Mouse (Mus musculus): Measurements from ENCODE around the gene Cadm1. TPM values are rescaled to one million over a fixed set of nuclear protein-coding genes. Genes with fewer than 3 reads are reported as not detected.

The Cadm1 gene
- polyA plus RNA-seq, 1 experiment from 2014 or later = 192 TPM

- no peaks in the 10 kb centered on the region for H3K36me3 ChIP-seq (ENCODE audit: control insufficient read depth, insufficient read depth, low read length)
- 74% methylated on average over 3 of the region's 3 CpGs for WGBS
- H3K27me3 ChIP-seq (ENCODE audit: control insufficient read depth, insufficient read depth, low read length) = no peaks in the 10 kb centered on the region
- no peak overlapping the region for H3K4me2 ChIP-seq (ENCODE audit: low read depth, low read length)
- no peaks in the 10 kb centered on the region for H3K9me3 ChIP-seq (ENCODE audit: control insufficient read depth, low read length)
- H3K4me1 ChIP-seq (ENCODE audit: control insufficient read depth, insufficient read depth, low read length) = peaks cover 24% of the 10 kb centered on the region
- H3K27ac ChIP-seq (ENCODE audit: low read depth, low read length) = 0 out of 2 replicates have a peak overlapping the region, but pooled peaks have one; percentile 12
- no peak overlapping the region for H3K9ac ChIP-seq (replicated peaks; ENCODE audit: low read depth, low read length)
- H3K4me3 ChIP-seq (ENCODE audit: low read depth, low read length) = no peak overlapping the region
- no peak for ATAC-seq (ENCODE audit: low read depth)
Observed at GRCm38 (mm10) chr9:47715415-47715814, 185.4 kb downstream of the Cadm1 start.

GRCm38 (mm10) chr9:47716883-47717282, 186.9 kb downstream of the Cadm1 start:
- H3K27me3 ChIP-seq (ENCODE audit: control insufficient read depth, insufficient read depth, low read length) = no peaks in the 10 kb centered on the region
- WGBS = 46% methylated on average over 16 of the region's 16 CpGs
- no peak overlapping the region for H3K9ac ChIP-seq (replicated peaks; ENCODE audit: low read depth, low read length)
- H3K4me3 ChIP-seq (ENCODE audit: low read depth, low read length) = no peak overlapping the region
- H3K4me2 ChIP-seq (ENCODE audit: low read depth, low read length) = no peak overlapping the region
- H3K27ac ChIP-seq (ENCODE audit: low read depth, low read length) = no peak overlapping the region
- ATAC-seq (ENCODE audit: low read depth) = no peak
- H3K36me3 ChIP-seq (ENCODE audit: control insufficient read depth, insufficient read depth, low read length) = no peaks in the 10 kb centered on the region
- H3K4me1 ChIP-seq (ENCODE audit: control insufficient read depth, insufficient read depth, low read length) = peaks cover 22% of the 10 kb centered on the region
- no peaks in the 10 kb centered on the region for H3K9me3 ChIP-seq (ENCODE audit: control insufficient read depth, low read length)

DNA sequence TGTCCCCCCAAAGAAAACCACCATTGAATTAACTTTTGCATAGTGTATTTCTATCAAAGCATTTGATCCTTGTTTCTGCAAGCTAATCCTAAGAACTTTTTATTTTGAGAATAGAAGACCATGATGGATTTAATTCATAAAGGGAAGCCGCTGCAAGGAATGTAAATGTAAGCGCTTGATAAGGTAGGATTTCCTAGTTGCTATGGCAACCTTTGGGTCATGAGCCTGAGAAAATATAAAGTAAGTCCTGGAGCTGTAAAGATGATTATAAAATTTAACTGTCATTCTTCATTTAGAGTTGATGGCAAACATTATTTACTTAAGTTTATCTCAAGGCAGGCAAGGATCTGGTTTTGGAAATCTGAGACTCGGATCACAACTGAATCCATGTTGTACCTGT, 197.6 kb downstream of the Cadm1 start:
- Histone ChIP-seq H3K27me3 (ENCODE audit: control insufficient read depth, insufficient read depth, low read length) (no peaks in the 10 kb centered on the region), H3K27ac (ENCODE audit: low read depth, low read length) (no peak overlapping the region), H3K4me2 (ENCODE audit: low read depth, low read length) (no peak overlapping the region), H3K4me3 (ENCODE audit: low read depth, low read length) (no peak overlapping the region), H3K4me1 (ENCODE audit: control insufficient read depth, insufficient read depth, low read length) (peaks cover 15% of the 10 kb centered on the region), H3K9ac (replicated peaks; ENCODE audit: low read depth, low read length) (no peak overlapping the region), H3K36me3 (ENCODE audit: control insufficient read depth, insufficient read depth, low read length) (no peaks in the 10 kb centered on the region), H3K9me3 (ENCODE audit: control insufficient read depth, low read length) (no peaks in the 10 kb centered on the region)
- WGBS = 70% methylated on average over 3 of the region's 3 CpGs
- no peak for ATAC-seq (ENCODE audit: low read depth)

DNA sequence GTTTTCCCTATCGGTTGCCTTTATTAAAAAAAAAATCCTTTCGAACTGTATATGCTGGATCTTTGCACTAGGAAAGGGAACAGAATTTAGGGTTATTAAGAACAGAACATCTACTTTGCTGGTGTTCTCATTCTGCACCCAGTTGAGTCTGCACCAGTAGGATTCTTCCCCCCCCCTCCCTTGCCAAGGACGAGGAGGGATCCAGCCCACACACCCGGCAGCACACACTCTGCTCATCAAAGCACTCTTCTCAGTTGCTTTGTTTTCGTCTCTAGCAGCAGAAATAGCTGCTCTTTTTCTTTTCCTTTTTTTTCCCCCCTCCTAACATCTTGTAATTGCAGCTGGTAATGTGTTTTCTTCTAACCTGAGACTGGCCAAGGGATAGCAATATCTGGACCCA, 198.9 kb downstream of the Cadm1 start:
- no peak overlapping the region for H3K4me3 ChIP-seq (ENCODE audit: low read depth, low read length)
- no peak for ATAC-seq (ENCODE audit: low read depth)
- H3K4me2 ChIP-seq (ENCODE audit: low read depth, low read length) = no peak overlapping the region
- peak overlapping the region; percentile 55 for H3K27ac ChIP-seq (ENCODE audit: low read depth, low read length)
- H3K4me1 ChIP-seq (ENCODE audit: control insufficient read depth, insufficient read depth, low read length) = peaks cover 15% of the 10 kb centered on the region
- WGBS = 42% methylated on average over 5 of the region's 5 CpGs
- no peaks in the 10 kb centered on the region for H3K36me3 ChIP-seq (ENCODE audit: control insufficient read depth, insufficient read depth, low read length)
- no peaks in the 10 kb centered on the region for H3K27me3 ChIP-seq (ENCODE audit: control insufficient read depth, insufficient read depth, low read length)
- H3K9me3 ChIP-seq (ENCODE audit: control insufficient read depth, low read length) = no peaks in the 10 kb centered on the region
- H3K9ac ChIP-seq (replicated peaks; ENCODE audit: low read depth, low read length) = no peak overlapping the region

GRCm38 (mm10) chr9:47730247-47730646, 200.3 kb downstream of the Cadm1 start:
- peaks cover 15% of the 10 kb centered on the region for H3K4me1 ChIP-seq (ENCODE audit: control insufficient read depth, insufficient read depth, low read length)
- no peak for ATAC-seq (ENCODE audit: low read depth)
- no peak overlapping the region for H3K9ac ChIP-seq (replicated peaks; ENCODE audit: low read depth, low read length)
- no peaks in the 10 kb centered on the region for H3K9me3 ChIP-seq (ENCODE audit: control insufficient read depth, low read length)
- H3K27ac ChIP-seq (ENCODE audit: low read depth, low read length) = no peak overlapping the region
- H3K27me3 ChIP-seq (ENCODE audit: control insufficient read depth, insufficient read depth, low read length) = no peaks in the 10 kb centered on the region
- no peak overlapping the region for H3K4me3 ChIP-seq (ENCODE audit: low read depth, low read length)
- WGBS = 88% methylated on average over 6 of the region's 6 CpGs
- no peak overlapping the region for H3K4me2 ChIP-seq (ENCODE audit: low read depth, low read length)
- H3K36me3 ChIP-seq (ENCODE audit: control insufficient read depth, insufficient read depth, low read length) = no peaks in the 10 kb centered on the region

GRCm38 (mm10) chr9:47733780-47734451, 203.9 kb downstream of the Cadm1 start:
- peaks cover 11% of the 10 kb centered on the region for H3K4me1 ChIP-seq (ENCODE audit: control insufficient read depth, insufficient read depth, low read length)
- H3K9me3 ChIP-seq (ENCODE audit: control insufficient read depth, low read length) = no peaks in the 10 kb centered on the region
- no peak for ATAC-seq (ENCODE audit: low read depth)
- no peak overlapping the region for H3K4me3 ChIP-seq (ENCODE audit: low read depth, low read length)
- no peak overlapping the region for H3K9ac ChIP-seq (replicated peaks; ENCODE audit: low read depth, low read length)
- WGBS = 68% methylated on average over 13 of the region's 13 CpGs
- no peak overlapping the region for H3K27ac ChIP-seq (ENCODE audit: low read depth, low read length)
- no peaks in the 10 kb centered on the region for H3K36me3 ChIP-seq (ENCODE audit: control insufficient read depth, insufficient read depth, low read length)
- H3K27me3 ChIP-seq (ENCODE audit: control insufficient read depth, insufficient read depth, low read length) = no peaks in the 10 kb centered on the region
- H3K4me2 ChIP-seq (ENCODE audit: low read depth, low read length) = no peak overlapping the region

GRCm38 (mm10) chr9:47734905-47735304, 204.9 kb downstream of the Cadm1 start:
- Histone ChIP-seq H3K4me3 (ENCODE audit: low read depth, low read length) (no peak overlapping the region), H3K4me2 (ENCODE audit: low read depth, low read length) (no peak overlapping the region), H3K4me1 (ENCODE audit: control insufficient read depth, insufficient read depth, low read length) (peaks cover 13% of the 10 kb centered on the region), H3K36me3 (ENCODE audit: control insufficient read depth, insufficient read depth, low read length) (no peaks in the 10 kb centered on the region), H3K9me3 (ENCODE audit: control insufficient read depth, low read length) (no peaks in the 10 kb centered on the region), H3K27ac (ENCODE audit: low read depth, low read length) (no peak overlapping the region), H3K9ac (replicated peaks; ENCODE audit: low read depth, low read length) (no peak overlapping the region), H3K27me3 (ENCODE audit: control insufficient read depth, insufficient read depth, low read length) (no peaks in the 10 kb centered on the region)
- WGBS = 86% methylated on average over 5 of the region's 5 CpGs
- ATAC-seq (ENCODE audit: low read depth) = no peak

DNA sequence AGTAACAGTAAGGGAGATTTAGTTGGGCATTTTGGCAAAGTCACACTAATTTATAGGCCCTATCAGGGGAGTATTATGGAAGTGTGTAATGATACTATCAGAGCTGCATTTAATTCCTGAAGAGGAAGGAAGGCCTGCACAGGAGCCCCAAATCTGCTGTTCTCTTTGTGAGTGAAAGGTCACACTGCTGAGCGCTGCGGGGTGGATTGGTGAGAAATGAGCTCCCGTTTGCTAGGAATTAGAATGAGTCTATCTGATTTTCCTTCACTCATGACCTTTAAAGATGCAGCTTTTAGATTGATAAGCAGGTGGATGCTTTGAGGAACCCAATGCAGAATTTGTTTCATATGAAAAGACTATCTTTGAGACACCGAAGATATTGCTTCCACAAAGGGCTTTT, 208.8 kb downstream of the Cadm1 start:
- Histone ChIP-seq H3K4me3 (ENCODE audit: low read depth, low read length) (no peak overlapping the region), H3K4me2 (ENCODE audit: low read depth, low read length) (no peak overlapping the region), H3K9ac (replicated peaks; ENCODE audit: low read depth, low read length) (no peak overlapping the region; the same call in 1 of the 2 replicates), H3K9me3 (ENCODE audit: control insufficient read depth, low read length) (no peaks in the 10 kb centered on the region), H3K27ac (ENCODE audit: low read depth, low read length) (no peak overlapping the region; the same call in 1 of the 2 replicates), H3K36me3 (ENCODE audit: control insufficient read depth, insufficient read depth, low read length) (no peaks in the 10 kb centered on the region), H3K27me3 (ENCODE audit: control insufficient read depth, insufficient read depth, low read length) (no peaks in the 10 kb centered on the region), H3K4me1 (ENCODE audit: control insufficient read depth, insufficient read depth, low read length) (peaks cover 13% of the 10 kb centered on the region)
- no peak for ATAC-seq (ENCODE audit: low read depth)
- 38% methylated on average over 4 of the region's 4 CpGs for WGBS

DNA sequence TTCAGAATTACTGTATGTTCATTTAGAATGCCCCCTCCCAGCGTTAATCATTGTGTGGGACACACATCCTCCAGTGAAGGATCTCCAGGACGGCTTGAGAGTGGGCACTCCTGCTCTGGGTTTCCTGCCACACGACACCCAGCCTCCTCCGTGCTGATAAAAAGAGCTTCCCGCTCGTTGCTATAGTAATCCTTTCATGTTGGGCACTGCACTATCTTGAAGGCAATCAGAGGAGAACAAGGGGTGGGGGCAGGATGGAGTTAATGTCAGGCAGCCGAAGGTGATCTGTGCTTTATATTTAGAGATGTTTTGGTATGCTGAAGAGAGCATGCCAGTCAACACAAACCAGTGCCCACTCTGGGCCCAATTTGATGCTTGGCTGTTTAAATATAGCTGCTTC, 209.3 kb downstream of the Cadm1 start:
- Histone ChIP-seq H3K4me3 (ENCODE audit: low read depth, low read length) (no peak overlapping the region), H3K9ac (replicated peaks; ENCODE audit: low read depth, low read length) (no peak overlapping the region; the same call in 1 of the 2 replicates), H3K4me2 (ENCODE audit: low read depth, low read length) (peak overlapping the region; percentile 4; the same call in 1 of the 2 replicates), H3K4me1 (ENCODE audit: control insufficient read depth, insufficient read depth, low read length) (peaks cover 13% of the 10 kb centered on the region), H3K27ac (ENCODE audit: low read depth, low read length) (no peak overlapping the region; the same call in 1 of the 2 replicates), H3K36me3 (ENCODE audit: control insufficient read depth, insufficient read depth, low read length) (no peaks in the 10 kb centered on the region), H3K9me3 (ENCODE audit: control insufficient read depth, low read length) (no peaks in the 10 kb centered on the region), H3K27me3 (ENCODE audit: control insufficient read depth, insufficient read depth, low read length) (no peaks in the 10 kb centered on the region)
- no peak; the same call in 1 of the 2 replicates for ATAC-seq (ENCODE audit: low read depth)
- WGBS = 8% methylated on average over 7 of the region's 7 CpGs
